Mouse (Mus musculus) heart, adult 8-10 months (tissue): ENCODE results near the gene Usp34. TPM values are rescaled to one million over a fixed set of nuclear protein-coding genes. Genes with fewer than 3 reads are reported as not detected.
"Not testable (repeated sequence)": the region's sequence is repeated elsewhere in the genome, so short reads cannot be mapped to it uniquely, and the experiment has no call there.

Source experiments
- DNase-seq: peaks from one replicate; pipeline ENCODE4 v3.0.0; 2022; ENCODE audit warnings: low spot score
- microRNA-seq: library from miRNA; unstranded; fragments of <30 nt; microRNA quantifications from one replicate; pipeline ENCODE4 v1.2.0, GENCODE M21; 2022
- total RNA-seq, 4 experiments: library from RNA; stranded (reverse); gene quantifications; 2 replicates each; pipeline ENCODE4 v1.2.4; 2022

The Usp34 gene
- total RNA-seq, 4 experiments from 2014 or later: 34.8 to 41.3 (median 38.2) TPM

DNA sequence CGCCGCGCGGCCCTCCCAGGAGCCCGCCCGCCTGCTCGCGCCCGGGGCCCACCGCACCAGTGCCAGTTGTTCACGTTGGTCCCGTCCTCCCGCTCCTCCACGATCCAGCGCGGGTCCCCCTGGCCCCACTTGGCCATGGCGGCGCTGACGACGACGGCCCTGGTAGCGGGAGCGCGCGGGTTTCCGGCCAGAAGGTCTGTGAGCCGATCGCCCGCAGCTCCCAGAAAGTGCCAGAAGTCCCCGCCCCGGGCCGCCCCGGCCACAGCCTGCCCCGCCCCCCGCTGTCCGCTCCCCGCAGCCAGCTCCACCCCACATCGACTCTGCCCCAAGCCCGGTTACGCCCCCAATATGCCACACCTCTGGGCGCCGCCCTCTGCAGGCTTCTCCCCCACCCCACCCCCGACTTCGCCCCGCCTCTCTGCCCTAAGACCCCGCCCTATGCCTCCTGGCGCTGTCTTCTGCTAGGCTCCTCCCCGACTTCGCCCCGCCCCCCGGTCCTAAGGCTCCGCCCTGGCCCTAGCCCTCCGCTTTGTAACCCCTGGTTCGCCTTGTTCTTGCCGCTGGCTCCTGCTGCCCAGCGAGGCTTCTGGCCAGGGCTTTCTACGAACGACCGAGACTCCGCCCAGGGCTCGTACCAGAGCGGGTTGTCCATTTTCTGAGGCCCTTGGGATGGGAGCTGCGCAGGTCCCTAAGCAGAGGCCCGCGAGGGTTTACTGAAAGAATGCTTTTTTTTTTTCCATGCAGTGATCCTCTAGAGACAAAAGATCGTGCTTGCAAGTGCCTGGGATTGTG is 191.2 kb downstream of the Usp34 start, which contains the start of gene Ahsa2:
TSS of gene Ahsa2 (minus strand) at position 313 of the 792 bp plus-strand sequence.
- DNase-seq: peak; percentile 96

DNA sequence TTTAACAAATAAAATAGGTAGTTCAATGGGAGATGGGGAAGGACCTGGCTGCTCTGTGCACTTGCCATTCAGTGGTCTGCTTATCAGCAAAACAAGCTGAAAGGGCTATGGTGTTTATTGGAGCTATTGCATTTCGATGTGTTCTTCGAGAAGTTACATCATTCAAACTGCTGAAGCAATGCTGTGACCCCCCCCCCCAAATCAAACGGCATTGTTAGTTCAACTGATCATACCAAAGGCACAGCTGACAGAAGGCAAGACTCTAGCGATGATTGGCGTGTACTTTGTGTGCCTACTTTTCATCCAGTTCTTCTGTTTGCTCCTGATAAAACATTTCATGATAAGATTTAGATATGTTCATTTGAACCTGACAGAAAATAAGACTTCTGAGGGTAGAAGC is 191.9 kb downstream of the Usp34 start:
- no peak for DNase-seq

DNA sequence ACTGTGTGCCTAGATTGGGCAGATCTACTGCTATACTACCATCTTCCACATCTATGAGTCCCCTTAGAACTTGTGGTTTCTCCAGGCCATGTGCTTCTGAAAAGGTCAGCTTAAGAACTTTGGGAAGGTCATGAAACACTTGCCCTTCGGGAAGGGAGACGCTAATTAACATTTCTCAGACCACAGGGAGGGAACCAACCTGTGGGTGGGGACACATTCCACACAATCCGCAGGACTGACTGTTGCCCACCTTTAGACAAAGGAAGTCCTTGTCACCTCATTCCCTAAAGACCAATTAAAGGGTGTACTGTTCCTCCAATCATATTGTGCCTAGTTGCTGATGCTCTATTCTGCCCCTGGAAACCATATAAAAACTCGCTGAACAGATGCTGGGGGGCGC is 198.1 kb downstream of the Usp34 start:
- not testable (repeated sequence) for DNase-seq

GRCm38 (mm10) chr11:23514785-23515184 is 208.1 kb downstream of the Usp34 start:
- not testable (repeated sequence) for DNase-seq

DNA sequence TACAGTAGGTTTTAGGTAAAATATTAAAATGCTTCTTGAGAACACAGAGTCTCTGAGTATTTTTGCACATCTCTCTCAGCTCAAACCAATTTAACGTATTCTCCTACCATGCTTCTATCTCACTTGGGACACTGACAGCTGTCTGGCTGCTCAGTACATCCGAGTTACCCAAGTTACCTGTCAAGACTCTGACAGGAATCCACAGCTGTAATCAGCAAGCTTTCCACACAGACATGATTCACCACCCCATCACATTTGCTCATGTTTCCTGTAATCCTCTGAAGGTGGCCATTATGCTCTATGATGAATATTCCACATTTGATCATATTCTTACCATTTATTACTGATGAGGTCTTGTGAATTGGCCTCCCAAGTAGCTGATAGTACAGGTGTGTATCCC is 208.6 kb downstream of the Usp34 start:
- no peak for DNase-seq

DNA sequence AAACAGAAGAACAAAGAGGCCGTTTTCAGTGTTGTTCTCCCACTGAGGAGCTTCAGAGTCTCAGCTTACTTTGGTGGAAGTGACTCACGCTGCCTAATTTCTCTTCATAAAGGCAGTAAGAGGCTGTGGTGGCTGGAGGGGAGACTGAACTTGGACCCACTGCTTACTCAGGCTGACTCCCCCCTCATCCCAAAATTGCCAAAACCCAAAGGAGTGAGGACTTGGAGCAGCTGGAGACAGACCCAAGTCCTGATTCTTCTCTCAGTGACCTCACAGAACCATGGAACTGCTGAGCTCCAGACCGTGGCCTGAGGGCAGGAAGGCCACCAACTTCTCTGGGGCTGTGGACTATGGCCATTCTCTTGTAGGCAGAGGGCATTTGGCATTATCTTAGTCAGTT is 212.3 kb downstream of the Usp34 start:
- DNase-seq: no peak

DNA sequence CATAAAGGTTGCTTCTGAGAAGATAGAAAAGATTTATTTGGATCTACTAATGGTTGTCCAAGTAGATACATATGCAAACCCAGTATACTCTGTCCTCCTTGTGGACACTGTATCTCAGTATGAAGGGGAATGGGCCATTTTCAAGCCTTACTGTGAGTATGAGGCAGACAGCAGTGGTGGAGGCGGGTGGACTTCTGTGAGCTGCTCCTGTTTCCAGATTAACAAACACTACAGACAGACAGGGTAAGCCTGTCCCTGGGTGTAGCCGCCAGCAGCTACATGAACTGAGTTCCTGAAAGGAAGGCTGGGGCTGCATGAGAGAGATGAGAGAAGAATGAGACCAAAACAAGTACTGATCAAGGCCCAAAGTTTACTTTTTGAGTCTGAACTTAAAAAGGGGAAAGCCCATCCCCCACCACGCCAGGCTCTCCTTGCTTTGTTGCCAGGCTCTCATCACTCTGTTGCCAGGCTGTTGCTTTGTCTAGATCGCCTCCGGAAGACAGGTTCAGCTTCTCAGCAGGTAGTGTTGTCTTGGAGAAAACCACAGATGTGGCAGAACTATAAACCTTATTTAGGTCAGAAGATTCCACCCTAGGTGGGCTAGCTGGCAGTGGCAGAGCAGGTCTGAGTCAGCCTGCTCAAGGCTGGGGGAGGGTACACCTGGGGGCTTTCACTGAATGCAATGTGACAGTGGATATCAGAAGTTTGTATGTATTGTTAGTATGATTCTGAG is 213.9 kb downstream of the Usp34 start, which contains the start of gene 1700093K21Rik:
TSS of gene 1700093K21Rik (minus strand) at position 683 of the 733 bp plus-strand sequence.
- DNase-seq: no peak

DNA sequence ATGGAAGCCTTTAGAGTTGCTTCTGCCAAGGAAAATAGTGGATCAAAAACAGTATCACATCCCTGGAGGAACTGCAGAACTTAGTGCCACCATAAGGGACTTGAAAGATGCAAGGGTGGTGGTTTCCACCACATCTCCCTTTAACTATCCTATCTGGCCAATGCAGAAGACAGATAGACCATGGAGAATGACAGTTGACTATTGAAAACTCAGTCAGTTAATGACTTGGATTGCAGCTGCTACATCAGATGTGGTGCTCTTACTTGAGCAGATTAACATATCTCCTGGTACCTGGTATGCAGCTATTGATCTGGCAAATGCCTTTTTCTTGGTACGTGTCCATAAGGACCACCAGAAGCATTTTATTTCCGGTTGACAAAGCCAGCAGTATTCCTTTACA is 230.8 kb downstream of the Usp34 start:
- no peak for DNase-seq

Small RNA genes lying within 50 kb of the gene (microRNA-seq; reads per million reads assigned to microRNA genes)
- not detected for gene Gm47279

Other genes with a start within 250 kb of the Usp34 start
- 10 to 100 TPM; 30.0 to 41.3 (median 37.9) TPM for gene Xpo1, start 50.9 kb upstream of the Usp34 start, total RNA-seq
- gene Ahsa2, start 191.1 kb downstream of the Usp34 start, total RNA-seq: 10 to 100 TPM; 46.4 to 56.1 (median 53.7) TPM
- gene 1700093K21Rik, start 214.3 kb downstream of the Usp34 start, total RNA-seq: not detected